Mouse (Mus musculus): ENCODE data around the gene Ptpro. TPM values are rescaled to one million over a fixed set of nuclear protein-coding genes. Genes with fewer than 3 reads are reported as not detected.
"Not testable (repeated sequence)": the region's sequence is repeated elsewhere in the genome, so short reads cannot be mapped to it uniquely, and the experiment has no call there.

Gene Ptpro
- polyA plus RNA-seq, 1 experiment from 2014 or later = 4.5 TPM

DNA sequence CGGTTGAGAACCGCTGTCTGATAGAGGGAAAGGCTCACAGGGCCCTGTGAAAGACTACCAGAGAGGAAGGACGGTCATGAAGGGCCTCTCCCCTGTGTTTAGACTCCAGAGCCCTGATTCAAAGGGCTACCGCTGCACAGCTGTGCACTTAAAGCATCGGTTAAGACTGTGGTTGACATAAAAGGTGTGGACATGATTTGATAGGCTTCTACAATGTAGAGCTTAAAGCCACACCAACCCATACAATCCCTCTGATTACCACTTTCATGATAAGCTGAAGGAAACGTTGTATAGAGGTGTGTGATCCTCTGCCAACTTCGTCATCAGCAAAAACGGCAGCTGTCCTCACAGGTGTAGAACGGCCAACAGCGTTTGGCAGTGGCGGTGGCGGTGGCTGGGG, 191.0 kb downstream of the Ptpro start:
- ATAC-seq (replicated peaks; ENCODE audit: insufficient number of reproducible peaks, low FRiP score, low TSS enrichment, low read depth) (no peak), DNase-seq (ENCODE audit: low spot score) (no peak)
- H3K27me3 ChIP-seq (ENCODE audit: control insufficient read depth, insufficient read depth, low read length) = no peaks in the 10 kb centered on the region
- no peaks in the 10 kb centered on the region for H3K4me1 ChIP-seq (ENCODE audit: control insufficient read depth, insufficient read depth, low read length)
- no peaks in the 10 kb centered on the region for H3K9me3 ChIP-seq (replicated peaks; ENCODE audit: control insufficient read depth, low read length)
- no peak overlapping the region for H3K27ac ChIP-seq (replicated peaks; ENCODE audit: low read depth, low read length)
- H3K9ac ChIP-seq (replicated peaks; ENCODE audit: low read length) = no peak overlapping the region
- no peaks in the 10 kb centered on the region for H3K36me3 ChIP-seq (replicated peaks; ENCODE audit: control insufficient read depth, insufficient read depth, low read depth, low read length)
- 89% methylated on average over 12 of the region's 12 CpGs for WGBS
- H3K4me3 ChIP-seq (ENCODE audit: low read depth, low read length) = no peak overlapping the region
- H3K4me2 ChIP-seq (ENCODE audit: low read depth, low read length) = no peak overlapping the region

GRCm38 (mm10) chr6:137446116-137446515, 194.0 kb downstream of the Ptpro start:
- not testable (repeated sequence) for H3K4me3 ChIP-seq (ENCODE audit: low read depth, low read length); H3K27ac ChIP-seq (replicated peaks; ENCODE audit: low read depth, low read length); H3K36me3 ChIP-seq (replicated peaks; ENCODE audit: control insufficient read depth, insufficient read depth, low read depth, low read length); H3K9ac ChIP-seq (replicated peaks; ENCODE audit: low read length); DNase-seq (ENCODE audit: low spot score); H3K9me3 ChIP-seq (replicated peaks; ENCODE audit: control insufficient read depth, low read length); H3K27me3 ChIP-seq (ENCODE audit: control insufficient read depth, insufficient read depth, low read length); H3K4me2 ChIP-seq (ENCODE audit: low read depth, low read length); H3K4me1 ChIP-seq (ENCODE audit: control insufficient read depth, insufficient read depth, low read length); ATAC-seq (replicated peaks; ENCODE audit: insufficient number of reproducible peaks, low FRiP score, low TSS enrichment, low read depth)
- WGBS = 92% methylated on average over 6 of the region's 7 CpGs

GRCm38 (mm10) chr6:137455537-137456041, 203.5 kb downstream of the Ptpro start:
- DNase-seq (ENCODE audit: low spot score) = peak; percentile 81
- WGBS = 15% methylated on average over 10 of the region's 10 CpGs

DNA sequence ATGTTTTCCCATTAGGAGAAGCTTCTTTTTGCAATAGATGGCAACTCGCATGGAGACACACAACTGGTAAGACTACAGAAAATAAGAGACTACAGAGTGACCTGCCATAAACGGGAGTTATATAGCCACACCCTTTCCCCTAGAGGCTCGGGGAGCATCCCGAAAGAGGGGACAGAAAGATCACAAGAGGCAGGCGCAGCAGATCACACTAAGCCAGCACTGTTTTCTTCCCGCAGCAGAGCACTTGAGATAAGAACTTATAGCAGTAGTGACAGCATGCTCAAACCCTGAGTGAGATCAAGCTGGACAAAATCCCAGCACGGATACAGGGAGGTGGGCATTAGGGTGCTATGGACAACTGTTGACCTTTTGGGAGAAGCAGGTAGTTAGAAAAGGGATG, 203.9 kb downstream of the Ptpro start:
- Histone ChIP-seq H3K4me2 (ENCODE audit: low read depth, low read length) (no peak overlapping the region), H3K9ac (replicated peaks; ENCODE audit: low read length) (no peak overlapping the region), H3K36me3 (replicated peaks; ENCODE audit: control insufficient read depth, insufficient read depth, low read depth, low read length) (no peaks in the 10 kb centered on the region), H3K4me3 (ENCODE audit: low read depth, low read length) (no peak overlapping the region), H3K4me1 (ENCODE audit: control insufficient read depth, insufficient read depth, low read length) (no peaks in the 10 kb centered on the region), H3K27ac (replicated peaks; ENCODE audit: low read depth, low read length) (no peak overlapping the region), H3K27me3 (ENCODE audit: control insufficient read depth, insufficient read depth, low read length) (no peaks in the 10 kb centered on the region), H3K9me3 (replicated peaks; ENCODE audit: control insufficient read depth, low read length) (no peaks in the 10 kb centered on the region)
- 72% methylated on average over 7 of the region's 7 CpGs for WGBS
- DNase-seq (ENCODE audit: low spot score) (no peak), ATAC-seq (replicated peaks; ENCODE audit: insufficient number of reproducible peaks, low FRiP score, low TSS enrichment, low read depth) (no peak)

More at GRCm38 (mm10) chr6:137455537-137456041, 203.5 kb downstream of the Ptpro start:
- H3K9ac ChIP-seq (replicated peaks; ENCODE audit: low read length) = no peak overlapping the region
- no peaks in the 10 kb centered on the region for H3K36me3 ChIP-seq (replicated peaks; ENCODE audit: control insufficient read depth, insufficient read depth, low read depth, low read length)
- no peak overlapping the region for H3K27ac ChIP-seq (replicated peaks; ENCODE audit: low read depth, low read length)
- H3K9me3 ChIP-seq (replicated peaks; ENCODE audit: control insufficient read depth, low read length) = no peaks in the 10 kb centered on the region
- H3K27me3 ChIP-seq (ENCODE audit: control insufficient read depth, insufficient read depth, low read length) = no peaks in the 10 kb centered on the region
- no peak overlapping the region for H3K4me2 ChIP-seq (ENCODE audit: low read depth, low read length)
- ATAC-seq (replicated peaks; ENCODE audit: insufficient number of reproducible peaks, low FRiP score, low TSS enrichment, low read depth) = peak; percentile 74
- no peaks in the 10 kb centered on the region for H3K4me1 ChIP-seq (ENCODE audit: control insufficient read depth, insufficient read depth, low read length)
- H3K4me3 ChIP-seq (ENCODE audit: low read depth, low read length) = no peak overlapping the region

GRCm38 (mm10) chr6:137457210-137457609, 205.1 kb downstream of the Ptpro start:
- no peaks in the 10 kb centered on the region for H3K27me3 ChIP-seq (ENCODE audit: control insufficient read depth, insufficient read depth, low read length)
- no peak overlapping the region for H3K27ac ChIP-seq (replicated peaks; ENCODE audit: low read depth, low read length)
- 41% methylated on average over 7 of the region's 7 CpGs for WGBS
- no peak overlapping the region for H3K9ac ChIP-seq (replicated peaks; ENCODE audit: low read length)
- ATAC-seq (replicated peaks; ENCODE audit: insufficient number of reproducible peaks, low FRiP score, low TSS enrichment, low read depth) (no peak), DNase-seq (ENCODE audit: low spot score) (no peak)
- no peak overlapping the region for H3K4me2 ChIP-seq (ENCODE audit: low read depth, low read length)
- H3K36me3 ChIP-seq (replicated peaks; ENCODE audit: control insufficient read depth, insufficient read depth, low read depth, low read length) = no peaks in the 10 kb centered on the region
- no peaks in the 10 kb centered on the region for H3K9me3 ChIP-seq (replicated peaks; ENCODE audit: control insufficient read depth, low read length)
- H3K4me3 ChIP-seq (ENCODE audit: low read depth, low read length) = no peak overlapping the region
- no peaks in the 10 kb centered on the region for H3K4me1 ChIP-seq (ENCODE audit: control insufficient read depth, insufficient read depth, low read length)

- Histone ChIP-seq H3K4me2 (ENCODE audit: low read depth, low read length) (no peak overlapping the region), H3K27me3 (ENCODE audit: control insufficient read depth, insufficient read depth, low read length) (no peaks in the 10 kb centered on the region), H3K27ac (replicated peaks; ENCODE audit: low read depth, low read length) (no peak overlapping the region), H3K9ac (replicated peaks; ENCODE audit: low read length) (no peak overlapping the region), H3K9me3 (replicated peaks; ENCODE audit: control insufficient read depth, low read length) (no peaks in the 10 kb centered on the region), H3K36me3 (replicated peaks; ENCODE audit: control insufficient read depth, insufficient read depth, low read depth, low read length) (no peaks in the 10 kb centered on the region), H3K4me3 (ENCODE audit: low read depth, low read length) (no peak overlapping the region), H3K4me1 (ENCODE audit: control insufficient read depth, insufficient read depth, low read length) (no peaks in the 10 kb centered on the region)
- ATAC-seq (replicated peaks; ENCODE audit: insufficient number of reproducible peaks, low FRiP score, low TSS enrichment, low read depth) (no peak), DNase-seq (ENCODE audit: low spot score) (no peak)
- 81% methylated on average over 7 of the region's 7 CpGs for WGBS
These were observed 206.0 kb downstream of the Ptpro start for GRCm38 (mm10) chr6:137458136-137458535.

DNA sequence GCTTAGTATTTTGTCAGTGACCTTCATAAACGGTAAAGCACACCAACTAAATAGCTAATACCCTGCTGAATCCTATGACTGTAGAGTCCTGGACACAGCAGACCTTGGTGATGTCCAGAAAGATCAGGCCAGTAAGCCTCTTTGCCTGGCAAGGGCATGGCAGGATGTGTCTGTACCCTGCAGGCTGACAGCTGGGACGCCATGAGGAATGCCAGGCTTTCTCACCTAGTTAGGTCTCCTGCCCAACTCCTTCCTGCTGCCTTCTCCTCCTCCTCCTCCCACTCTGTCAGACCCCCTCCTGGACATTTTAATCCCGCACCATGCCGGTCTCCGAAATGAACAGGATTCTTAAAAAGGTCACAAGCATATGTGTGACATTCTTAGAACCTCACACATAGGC, 211.7 kb downstream of the Ptpro start:
- WGBS = 88% methylated on average over 5 of the region's 5 CpGs
- Histone ChIP-seq H3K9ac (replicated peaks; ENCODE audit: low read length) (no peak overlapping the region), H3K4me1 (ENCODE audit: control insufficient read depth, insufficient read depth, low read length) (no peaks in the 10 kb centered on the region), H3K27me3 (ENCODE audit: control insufficient read depth, insufficient read depth, low read length) (no peaks in the 10 kb centered on the region), H3K27ac (replicated peaks; ENCODE audit: low read depth, low read length) (no peak overlapping the region), H3K9me3 (replicated peaks; ENCODE audit: control insufficient read depth, low read length) (no peaks in the 10 kb centered on the region), H3K4me2 (ENCODE audit: low read depth, low read length) (no peak overlapping the region), H3K36me3 (replicated peaks; ENCODE audit: control insufficient read depth, insufficient read depth, low read depth, low read length) (no peaks in the 10 kb centered on the region), H3K4me3 (ENCODE audit: low read depth, low read length) (no peak overlapping the region)
- DNase-seq (ENCODE audit: low spot score) = no peak
- no peak for ATAC-seq (replicated peaks; ENCODE audit: insufficient number of reproducible peaks, low FRiP score, low TSS enrichment, low read depth)

GRCm38 (mm10) chr6:137465253-137465652, 213.1 kb downstream of the Ptpro start:
- Histone ChIP-seq H3K9me3 (replicated peaks; ENCODE audit: control insufficient read depth, low read length) (no peaks in the 10 kb centered on the region), H3K27ac (replicated peaks; ENCODE audit: low read depth, low read length) (no peak overlapping the region), H3K4me3 (ENCODE audit: low read depth, low read length) (no peak overlapping the region), H3K27me3 (ENCODE audit: control insufficient read depth, insufficient read depth, low read length) (no peaks in the 10 kb centered on the region), H3K36me3 (replicated peaks; ENCODE audit: control insufficient read depth, insufficient read depth, low read depth, low read length) (no peaks in the 10 kb centered on the region), H3K9ac (replicated peaks; ENCODE audit: low read length) (no peak overlapping the region), H3K4me1 (ENCODE audit: control insufficient read depth, insufficient read depth, low read length) (no peaks in the 10 kb centered on the region), H3K4me2 (ENCODE audit: low read depth, low read length) (no peak overlapping the region)
- WGBS = 58% methylated on average over 2 of the region's 2 CpGs
- ATAC-seq (replicated peaks; ENCODE audit: insufficient number of reproducible peaks, low FRiP score, low TSS enrichment, low read depth) (no peak), DNase-seq (ENCODE audit: low spot score) (no peak)

Measured in embryonic facial prominence, embryonic 11.5 days (tissue).